Mouse (Mus musculus) lung, postnatal 0 days (tissue): ENCODE data around the gene Hist1h2ab.
"Not testable (repeated sequence)": the region's sequence is repeated elsewhere in the genome, so short reads cannot be mapped to it uniquely, and the experiment has no call there.

Source experiments
- CTCF ChIP-seq: IDR thresholded peaks from 2 replicates; pipeline ENCODE4 v1.5.1; 2016; ENCODE audit warnings: antibody characterized with exemption, mild to moderate bottlenecking
- EP300 ChIP-seq: IDR thresholded peaks from 2 replicates; pipeline ENCODE4 v1.6.1; 2016; ENCODE audit warnings: antibody characterized with exemption, mild to moderate bottlenecking, control low read depth

DNA sequence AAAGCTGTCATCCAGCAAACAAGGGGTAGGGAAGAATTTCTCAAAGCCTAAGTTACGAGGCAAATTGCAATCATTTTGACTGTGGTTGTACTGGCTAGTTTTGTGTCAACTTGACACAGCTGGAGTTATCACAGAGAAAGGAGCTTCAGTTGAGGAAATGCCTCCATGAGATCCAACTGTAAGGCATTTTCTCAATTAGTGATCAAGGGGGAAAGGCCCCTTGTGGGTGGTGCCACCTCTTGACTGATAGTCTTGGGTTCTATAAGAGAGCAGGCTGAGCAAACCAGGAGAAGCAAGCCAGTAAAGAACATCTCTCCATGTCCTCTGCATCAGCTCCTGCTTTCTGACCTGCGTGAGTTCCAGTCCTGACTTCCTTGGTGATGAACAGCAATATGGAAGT lies 18.7 kb downstream of the Hist1h2ab start, which contains the start of gene Trim38:
- not testable (repeated sequence) for TF ChIP-seq CTCF, EP300
